Mouse (Mus musculus) midbrain, embryonic 15.5 days (tissue): ENCODE measurements around the gene Arhgef25. TPM values are rescaled to one million over a fixed set of nuclear protein-coding genes. Genes with fewer than 3 reads are reported as not detected.
"Not testable (repeated sequence)": the region's sequence is repeated elsewhere in the genome, so short reads cannot be mapped to it uniquely, and the experiment has no call there.

Source experiments
- ATAC-seq: fragments of 200-750 bp; cut with Nextera tagmentation; replicated peaks from 2 replicates; pipeline ENCODE4 v1.8.0; 2017; ENCODE audit warnings: moderate TSS enrichment
- H3K27ac ChIP-seq: fragments of 300-500 bp; sonication (generic); 2 replicates; pipeline ENCODE4 v1.5.1; 2015; ENCODE audit warnings: mild to moderate bottlenecking, inconsistent platforms
- H3K27me3 ChIP-seq: fragments of 300-500 bp; sonication (generic); replicated peaks from 2 replicates; pipeline ENCODE4 v1.6.1; 2015; ENCODE audit warnings: inconsistent platforms
- H3K36me3 ChIP-seq: fragments of 300-500 bp; sonication (generic); replicated peaks from 2 replicates; pipeline ENCODE4 v1.6.1; 2015; ENCODE audit warnings: inconsistent platforms
- H3K4me1 ChIP-seq: fragments of 300-500 bp; sonication (generic); 2 replicates; pipeline ENCODE4 v1.6.1; 2015; ENCODE audit warnings: inconsistent platforms
- H3K4me2 ChIP-seq: fragments of 300-500 bp; sonication (generic); 2 replicates; pipeline ENCODE4 v1.6.1; 2015; ENCODE audit warnings: inconsistent platforms, mild to moderate bottlenecking, moderate library complexity
- H3K4me3 ChIP-seq: fragments of 300-500 bp; sonication (generic); 2 replicates; pipeline ENCODE4 v1.5.1; 2015; ENCODE audit warnings: mild to moderate bottlenecking, inconsistent platforms
- H3K9ac ChIP-seq: fragments of 300-500 bp; sonication (generic); 2 replicates; pipeline ENCODE4 v1.6.1; 2015; ENCODE audit warnings: mild to moderate bottlenecking, inconsistent platforms
- H3K9me3 ChIP-seq: fragments of 300-500 bp; sonication (generic); 2 replicates; pipeline ENCODE4 v1.6.1; 2016; ENCODE audit warnings: inconsistent platforms
- WGBS: fragments of 180-500 bp; shearing (Covaris S2); methylation state at CpG from one replicate; pipeline ENCODE4 v1.1.7; 2015; ENCODE audit warnings: mixed read lengths; 5-methylcytosine and 5-hydroxymethylcytosine counted together
- polyA plus RNA-seq: library from polyadenylated mRNA; unstranded; fragments of >200 nt; fragmentation: Nextera tagmentation; extraction: Ambion mirVana; gene quantifications from 2 replicates; pipeline ENCODE4 v1.2.1, GENCODE M21; 2015

Arhgef25 gene
- polyA plus RNA-seq, 1 experiment from 2014 or later = 20.6 TPM

GRCm38 (mm10) chr10:127138328-127139141 lies 51.3 kb downstream of the Arhgef25 start:
- H3K4me1 ChIP-seq = no peaks in the 10 kb centered on the region
- H3K4me2 ChIP-seq = no peak overlapping the region
- ATAC-seq = no peak
- H3K9me3 ChIP-seq = no peaks in the 10 kb centered on the region
- H3K27ac ChIP-seq = no peak overlapping the region
- 86% methylated on average over 18 of the region's 18 CpGs for WGBS
- no peak overlapping the region for H3K4me3 ChIP-seq
- no peaks in the 10 kb centered on the region for H3K36me3 ChIP-seq
- H3K9ac ChIP-seq = no peak overlapping the region
- no peaks in the 10 kb centered on the region for H3K27me3 ChIP-seq

GRCm38 (mm10) chr10:127137896-127138295 lies 52.0 kb downstream of the Arhgef25 start:
- no peaks in the 10 kb centered on the region for H3K4me1 ChIP-seq
- H3K4me2 ChIP-seq = no peak overlapping the region
- no peak overlapping the region for H3K27ac ChIP-seq
- 86% methylated on average over 3 of the region's 3 CpGs for WGBS
- no peaks in the 10 kb centered on the region for H3K27me3 ChIP-seq
- H3K4me3 ChIP-seq = no peak overlapping the region
- ATAC-seq = no peak
- H3K9ac ChIP-seq = no peak overlapping the region
- no peaks in the 10 kb centered on the region for H3K9me3 ChIP-seq
- no peaks in the 10 kb centered on the region for H3K36me3 ChIP-seq

- Histone ChIP-seq H3K4me1 (no peaks in the 10 kb centered on the region), H3K27ac (no peak overlapping the region), H3K36me3 (no peaks in the 10 kb centered on the region), H3K9ac (no peak overlapping the region), H3K4me2 (no peak overlapping the region), H3K4me3 (no peak overlapping the region), H3K9me3 (no peaks in the 10 kb centered on the region), H3K27me3 (no peaks in the 10 kb centered on the region)
- WGBS = 94% methylated on average over 4 of the region's 4 CpGs
- no peak for ATAC-seq
These were observed 53.4 kb downstream of the Arhgef25 start for GRCm38 (mm10) chr10:127136510-127136909.

GRCm38 (mm10) chr10:127135118-127135836 lies 54.6 kb downstream of the Arhgef25 start:
- 62% methylated on average over 8 of the region's 8 CpGs for WGBS
- Histone ChIP-seq H3K27ac (no peak overlapping the region), H3K36me3 (no peaks in the 10 kb centered on the region), H3K4me2 (no peak overlapping the region), H3K27me3 (no peaks in the 10 kb centered on the region), H3K9ac (no peak overlapping the region), H3K4me3 (no peak overlapping the region), H3K9me3 (no peaks in the 10 kb centered on the region), H3K4me1 (no peaks in the 10 kb centered on the region)
- ATAC-seq = no peak

- not testable (repeated sequence) for H3K9me3 ChIP-seq, ATAC-seq, H3K4me1 ChIP-seq, H3K36me3 ChIP-seq, H3K4me3 ChIP-seq, H3K4me2 ChIP-seq, H3K9ac ChIP-seq, H3K27me3 ChIP-seq, H3K27ac ChIP-seq
- 85% methylated on average over 3 of the region's 3 CpGs for WGBS
These were observed 55.4 kb downstream of the Arhgef25 start for GRCm38 (mm10) chr10:127134394-127135035.

Other genes starting within 250 kb of the Arhgef25 start
- 16.5 and 18.6 TPM in 2 replicates for gene Ctdsp2, start 211.4 kb downstream of the Arhgef25 start, polyA plus RNA-seq
- 2.2 and 3.2 TPM in 2 replicates for gene Avil, start 189.4 kb downstream of the Arhgef25 start, polyA plus RNA-seq
- 57.3 and 62.7 TPM in 2 replicates for gene Tsfm, start 159.2 kb downstream of the Arhgef25 start, polyA plus RNA-seq
- gene Mettl1, start 148.7 kb downstream of the Arhgef25 start, polyA plus RNA-seq = 20.5 and 21.7 TPM in 2 replicates
- 0.08 and 0.37 TPM in 2 replicates for gene Eef1akmt3, start 148.6 kb downstream of the Arhgef25 start, polyA plus RNA-seq
- gene Cyp27b1, start 141.8 kb downstream of the Arhgef25 start, polyA plus RNA-seq = 0.06 and 0.18 TPM in 2 replicates
- 8.4 and 8.9 TPM in 2 replicates for gene March9, start 129.9 kb downstream of the Arhgef25 start, polyA plus RNA-seq
- gene Cdk4, start 126.5 kb downstream of the Arhgef25 start, polyA plus RNA-seq = 793 and 910 TPM in 2 replicates
- gene Tspan31, start 119.8 kb downstream of the Arhgef25 start, polyA plus RNA-seq = 113 and 120 TPM in 2 replicates
- 6.3 and 6.6 TPM in 2 replicates for gene Agap2, start 114.8 kb downstream of the Arhgef25 start, polyA plus RNA-seq
- gene Os9, start 69.0 kb downstream of the Arhgef25 start, polyA plus RNA-seq = 130 and 135 TPM in 2 replicates
- gene B4galnt1, start 24.9 kb downstream of the Arhgef25 start, polyA plus RNA-seq = 62.2 and 62.3 TPM in 2 replicates
- gene Slc26a10, start 9.4 kb downstream of the Arhgef25 start, polyA plus RNA-seq = 0.94 and 0.98 TPM in 2 replicates
- 288 and 297 TPM in 2 replicates for gene Dtx3, start 5.6 kb upstream of the Arhgef25 start, polyA plus RNA-seq
- gene Pip4k2c, start 21.5 kb upstream of the Arhgef25 start, polyA plus RNA-seq = 17.9 and 18.7 TPM in 2 replicates
- gene Kif5a, start 73.3 kb upstream of the Arhgef25 start, polyA plus RNA-seq = 99.0 and 103 TPM in 2 replicates
- 355 and 362 TPM in 2 replicates for gene Dctn2, start 76.3 kb upstream of the Arhgef25 start, polyA plus RNA-seq
- gene Mbd6, start 98.9 kb upstream of the Arhgef25 start, polyA plus RNA-seq = 16.2 and 18.8 TPM in 2 replicates
- gene Mars, start 121.7 kb upstream of the Arhgef25 start, polyA plus RNA-seq = 121 and 123 TPM in 2 replicates
- 0.87 and 0.99 TPM in 2 replicates for gene Arhgap9, start 131.9 kb upstream of the Arhgef25 start, polyA plus RNA-seq
- gene Gli1, start 151.9 kb upstream of the Arhgef25 start, polyA plus RNA-seq = 1.1 and 1.5 TPM in 2 replicates
- 0.04 and 0.06 TPM in 2 replicates for gene Inhbe, start 164.3 kb upstream of the Arhgef25 start, polyA plus RNA-seq
- gene Inhbc, start 180.3 kb upstream of the Arhgef25 start, polyA plus RNA-seq = not detected in 2 replicates
- 39.7 and 43.6 TPM in 2 replicates for gene R3hdm2, start 190.2 kb upstream of the Arhgef25 start, polyA plus RNA-seq